Mouse (Mus musculus): ENCODE results near the gene Pomgnt2.

DNA sequence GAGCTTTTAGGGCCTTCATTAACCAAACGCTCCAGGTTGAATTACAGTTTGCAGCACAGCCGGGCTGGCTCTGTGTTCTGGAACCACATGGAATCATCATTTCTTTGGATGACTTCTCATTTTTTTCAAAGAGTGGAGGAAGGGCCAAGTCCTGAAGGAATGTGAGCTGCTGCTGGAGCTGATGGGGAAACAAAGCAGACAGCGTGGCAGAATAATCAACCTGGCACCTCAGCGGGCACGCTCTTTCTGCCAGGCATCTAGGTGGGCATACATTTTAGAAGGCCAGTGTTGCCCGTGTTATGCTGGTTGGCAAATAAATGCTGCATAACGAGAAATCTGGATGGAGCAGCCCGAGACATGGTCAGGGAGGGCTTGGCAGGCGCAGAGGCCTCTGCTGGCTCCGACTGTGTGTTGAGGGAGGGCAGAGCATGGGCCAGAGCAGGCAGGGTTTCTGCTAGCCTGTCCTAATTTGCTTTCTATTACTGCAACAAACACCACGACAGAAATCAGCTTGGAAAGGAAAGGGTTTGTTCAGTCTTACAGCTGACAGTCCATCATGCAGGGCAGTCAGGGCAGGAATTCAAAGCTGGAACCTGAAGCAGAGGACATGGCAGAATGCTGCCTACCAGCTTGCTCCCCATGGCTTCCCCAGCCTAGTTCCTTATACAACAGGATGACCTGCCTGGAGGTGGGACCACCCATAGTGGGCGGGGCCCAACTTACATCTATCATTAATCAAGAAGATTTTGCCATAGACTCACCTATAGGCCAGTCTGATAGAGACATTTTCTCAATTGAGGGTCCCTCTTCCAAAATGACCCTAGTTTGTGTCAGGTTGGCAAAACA is 22.5 kb downstream of the Pomgnt2 start:
- TF ChIP-seq CTCF (IDR thresholded peaks at IDR 0.05; ENCODE audit: borderline replicate concordance, control insufficient read depth, extremely low read depth, insufficient read depth, low read length, poor library complexity) (no peak), POLR2A (IDR thresholded peaks at IDR 0.05; ENCODE audit: control insufficient read depth, extremely low read depth, insufficient read depth, low read length, poor library complexity) (no peak)

All from thymus, adult 2 months (tissue).